Mouse (Mus musculus) forebrain, embryonic 10.5 days (tissue): ENCODE results near the gene Scn5a. TPM values are rescaled to one million over a fixed set of nuclear protein-coding genes. Genes with fewer than 3 reads are reported as not detected.

Source experiments
- DNase-seq: peaks from one replicate; pipeline ENCODE4 v3.0.0-alpha.2; 2017; ENCODE audit warnings: low spot score; ENCODE audit errors: extremely low spot score
- H3K27ac ChIP-seq: fragments of 300-500 bp; sonication (generic); 2 replicates; pipeline ENCODE4 v1.5.1; 2016; ENCODE audit warnings: mild to moderate bottlenecking
- H3K27me3 ChIP-seq: fragments of 300-500 bp; sonication (generic); 2 replicates; pipeline ENCODE4 v1.6.1; 2016; ENCODE audit warnings: mild to moderate bottlenecking; ENCODE audit not compliant: poor library complexity, severe bottlenecking
- H3K36me3 ChIP-seq: fragments of 300-500 bp; sonication (generic); replicated peaks from 2 replicates; pipeline ENCODE4 v1.6.1; 2016; ENCODE audit warnings: mild to moderate bottlenecking, moderate library complexity
- H3K4me1 ChIP-seq: fragments of 300-500 bp; sonication (generic); 2 replicates; pipeline ENCODE4 v1.6.1; 2016
- H3K4me3 ChIP-seq: fragments of 300-500 bp; sonication (generic); 2 replicates; pipeline ENCODE4 v1.5.1; 2016; ENCODE audit warnings: mild to moderate bottlenecking, moderate library complexity
- H3K9me3 ChIP-seq: fragments of 300-500 bp; sonication (generic); 2 replicates; pipeline ENCODE4 v1.6.1; 2016; ENCODE audit warnings: mild to moderate bottlenecking, moderate library complexity
- WGBS: fragments of 180-500 bp; shearing (Covaris S2); methylation state at CpG from one replicate; pipeline ENCODE4 v1.1.7; 2016; 5-methylcytosine and 5-hydroxymethylcytosine counted together
- polyA plus RNA-seq: library from polyadenylated mRNA; unstranded; fragments of >200 nt; fragmentation: Nextera tagmentation; extraction: Ambion mirVana; gene quantifications from 2 replicates; pipeline ENCODE4 v1.2.1, GENCODE M21; 2016

Scn5a gene
- polyA plus RNA-seq, 1 experiment from 2014 or later: 2.9 TPM

DNA sequence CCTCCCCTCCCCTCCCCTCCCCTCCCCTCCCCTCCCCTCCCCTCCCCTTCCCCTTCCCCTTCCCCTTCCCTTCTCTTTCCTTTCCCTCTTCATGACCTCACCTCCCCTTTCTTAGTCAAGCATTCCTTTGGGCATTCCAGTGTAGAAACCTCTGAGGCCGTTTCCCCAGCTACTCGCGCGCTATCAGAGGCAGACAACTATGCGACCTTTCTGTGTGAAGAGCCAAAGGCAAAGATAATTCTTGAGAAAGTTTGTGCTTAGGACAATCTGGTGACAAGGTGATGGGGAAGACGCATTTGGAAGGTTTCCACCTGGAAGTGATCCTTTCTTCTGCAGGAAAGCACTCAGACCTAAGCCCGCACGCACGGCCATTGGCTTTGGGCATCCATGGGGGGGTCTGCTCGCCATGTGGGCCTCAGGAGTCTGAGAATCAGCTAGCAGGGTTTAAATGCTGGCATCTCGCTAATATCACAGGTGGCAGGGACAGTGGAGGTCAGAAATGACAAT lies 106.4 kb downstream of the Scn5a start:
- H3K4me3 ChIP-seq: no peak overlapping the region
- DNase-seq: no peak
- H3K27me3 ChIP-seq: no peaks in the 10 kb centered on the region
- H3K36me3 ChIP-seq: peaks cover 21% of the 10 kb centered on the region
- H3K27ac ChIP-seq: no peak overlapping the region
- no peaks in the 10 kb centered on the region for H3K9me3 ChIP-seq
- 86% methylated on average over 11 of the region's 11 CpGs for WGBS
- H3K4me1 ChIP-seq: peaks cover 24% of the 10 kb centered on the region

DNA sequence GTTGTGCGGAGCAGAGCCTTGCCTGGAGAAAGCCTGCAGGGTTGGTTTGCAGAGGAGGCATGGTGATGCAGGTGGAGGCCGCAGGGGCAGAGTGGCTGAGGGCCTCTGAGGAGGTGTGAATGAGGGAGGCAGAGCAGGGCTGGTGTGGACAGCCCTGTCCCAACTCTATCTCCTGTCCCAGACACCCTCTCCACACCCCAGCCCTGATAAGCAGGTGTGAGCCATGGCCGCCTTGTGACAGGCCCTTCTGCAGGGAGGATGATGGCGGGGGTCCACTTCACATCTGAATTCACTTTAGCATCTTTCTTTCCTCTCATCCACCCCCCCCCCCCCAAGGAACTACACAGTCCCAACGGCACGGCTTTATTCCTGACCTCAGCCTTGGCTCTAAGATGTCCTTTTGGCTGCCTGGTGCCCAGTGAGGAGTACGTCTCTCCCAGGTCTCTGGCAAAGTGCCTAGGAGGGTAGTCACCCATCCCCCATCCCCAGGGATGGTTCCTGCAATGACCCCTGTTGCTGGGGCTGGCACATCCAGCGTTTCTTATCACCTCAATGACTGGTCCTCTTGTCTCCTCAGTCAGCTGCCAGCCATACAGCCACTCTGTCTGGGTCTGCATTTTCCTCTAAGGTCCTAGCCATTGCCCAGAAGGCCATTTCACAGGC lies 109.0 kb downstream of the Scn5a start:
- Histone ChIP-seq H3K4me1 (peaks cover 21% of the 10 kb centered on the region), H3K36me3 (peaks cover 47% of the 10 kb centered on the region), H3K27ac (no peak overlapping the region), H3K4me3 (no peak overlapping the region), H3K9me3 (no peaks in the 10 kb centered on the region), H3K27me3 (no peaks in the 10 kb centered on the region)
- no peak for DNase-seq
- 89% methylated on average over 8 of the region's 8 CpGs for WGBS

DNA sequence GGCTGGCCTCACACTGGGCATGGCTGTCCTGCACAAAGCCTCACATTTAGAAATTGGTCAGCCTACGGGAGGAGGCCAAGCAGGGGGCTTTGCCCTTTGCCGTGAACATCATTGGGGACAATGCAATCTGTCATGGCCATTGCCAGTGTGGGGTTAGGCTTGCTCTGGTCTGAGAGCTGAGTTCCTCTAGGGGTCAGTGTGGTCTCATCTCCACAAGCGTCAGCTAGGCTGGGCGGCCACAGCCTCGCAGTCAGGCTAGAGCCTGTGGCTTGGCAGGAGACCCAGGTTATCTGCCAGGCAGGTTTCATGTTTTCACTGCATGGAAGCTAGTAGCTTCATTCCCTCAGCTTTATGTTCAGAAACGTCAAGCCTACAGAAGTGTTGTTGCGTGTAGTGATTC lies 113.2 kb downstream of the Scn5a start:
- Histone ChIP-seq H3K27me3 (no peaks in the 10 kb centered on the region), H3K4me3 (no peak overlapping the region), H3K9me3 (no peaks in the 10 kb centered on the region), H3K4me1 (0 out of 2 replicates have a peak, but pooled peaks cover 5% of the 10 kb centered on the region), H3K27ac (no peak overlapping the region), H3K36me3 (peaks cover 88% of the 10 kb centered on the region)
- no peak for DNase-seq
- WGBS: 78% methylated on average over 7 of the region's 7 CpGs

- no peaks in the 10 kb centered on the region for H3K27me3 ChIP-seq
- WGBS: 93% methylated on average over 6 of the region's 6 CpGs
- no peak for DNase-seq
- H3K9me3 ChIP-seq: no peaks in the 10 kb centered on the region
- 0 out of 2 replicates have a peak, but pooled peaks cover 5% of the 10 kb centered on the region for H3K4me1 ChIP-seq
- peaks cover 91% of the 10 kb centered on the region for H3K36me3 ChIP-seq
- H3K27ac ChIP-seq: no peak overlapping the region
- no peak overlapping the region for H3K4me3 ChIP-seq
Measured at GRCm38 (mm10) chr9:119465056-119465455, 113.8 kb downstream of the Scn5a start.

DNA sequence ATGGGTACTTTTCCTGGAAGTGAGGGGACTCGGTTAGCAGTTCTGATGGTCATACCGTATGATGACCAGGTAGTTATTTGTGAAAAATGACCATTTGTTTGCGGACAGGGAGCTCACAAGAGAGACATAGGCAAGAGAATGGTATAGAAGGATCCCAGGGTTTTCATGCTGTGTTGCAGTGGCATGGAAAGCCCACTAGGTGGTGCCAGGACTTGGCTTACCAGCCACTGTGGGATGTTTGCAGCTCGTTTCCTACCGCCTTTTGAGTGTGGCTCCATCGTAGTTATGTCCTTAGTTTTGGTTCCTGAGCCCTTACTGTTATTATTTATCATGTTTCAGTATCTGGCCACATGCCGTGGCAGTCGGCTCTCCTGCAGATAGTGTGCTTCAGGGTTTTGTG lies 118.4 kb downstream of the Scn5a start:
- Histone ChIP-seq H3K27ac (no peak overlapping the region), H3K36me3 (peaks cover 92% of the 10 kb centered on the region), H3K4me1 (0 out of 2 replicates have a peak, but pooled peaks cover 5% of the 10 kb centered on the region), H3K4me3 (no peak overlapping the region), H3K27me3 (no peaks in the 10 kb centered on the region), H3K9me3 (no peaks in the 10 kb centered on the region)
- DNase-seq: peak; percentile 66
- 67% methylated on average over 8 of the region's 8 CpGs for WGBS

DNA sequence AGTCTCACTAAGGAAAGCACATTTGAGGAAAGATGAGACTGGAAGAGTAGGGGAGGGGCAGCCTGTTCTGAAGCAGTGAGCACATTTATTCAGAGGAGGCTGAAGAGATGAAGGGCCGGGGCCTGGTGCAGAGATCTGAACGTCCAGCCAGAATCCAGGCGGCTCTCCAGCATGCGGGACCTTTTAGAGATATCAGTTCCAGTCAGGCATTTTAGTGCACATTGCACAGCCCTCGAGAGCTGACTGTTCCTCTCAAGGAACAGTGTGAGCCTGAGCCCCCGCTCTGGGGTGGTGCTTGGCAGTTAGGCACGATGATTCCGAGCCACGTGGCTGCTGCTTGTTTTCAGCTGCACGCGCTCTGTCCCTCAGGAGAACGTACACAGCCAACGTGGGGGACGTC lies 121.7 kb downstream of the Scn5a start:
- 90% methylated on average over 14 of the region's 14 CpGs for WGBS
- no peak overlapping the region for H3K4me3 ChIP-seq
- H3K36me3 ChIP-seq: peaks cover 91% of the 10 kb centered on the region
- no peaks in the 10 kb centered on the region for H3K27me3 ChIP-seq
- DNase-seq: no peak
- no peaks in the 10 kb centered on the region for H3K9me3 ChIP-seq
- no peak overlapping the region for H3K27ac ChIP-seq
- no peaks in the 10 kb centered on the region for H3K4me1 ChIP-seq

DNA sequence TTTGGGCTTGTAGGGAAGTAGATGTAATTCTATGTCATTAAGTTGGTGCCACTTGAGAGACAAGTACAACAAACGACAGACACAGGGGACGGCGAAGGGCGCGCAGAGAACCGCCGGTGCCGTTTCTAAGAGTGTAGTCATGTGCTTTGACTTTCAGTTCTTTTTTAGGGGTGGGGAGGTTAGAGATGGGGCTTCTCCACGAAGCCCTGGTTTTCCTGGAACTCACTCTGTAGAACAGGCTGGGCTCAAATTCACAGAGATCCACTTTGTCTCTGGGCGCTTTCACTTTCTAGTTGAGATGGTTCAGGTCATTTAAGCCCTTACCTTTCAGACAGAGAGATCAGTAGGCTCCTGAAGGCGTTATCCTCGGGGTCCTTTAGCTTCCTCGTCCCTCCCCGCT lies 122.8 kb downstream of the Scn5a start:
- no peak overlapping the region for H3K4me3 ChIP-seq
- H3K4me1 ChIP-seq: no peaks in the 10 kb centered on the region
- H3K36me3 ChIP-seq: peaks cover 91% of the 10 kb centered on the region
- WGBS: 87% methylated on average over 14 of the region's 14 CpGs
- H3K9me3 ChIP-seq: no peaks in the 10 kb centered on the region
- H3K27ac ChIP-seq: no peak overlapping the region
- no peak for DNase-seq
- no peaks in the 10 kb centered on the region for H3K27me3 ChIP-seq

DNA sequence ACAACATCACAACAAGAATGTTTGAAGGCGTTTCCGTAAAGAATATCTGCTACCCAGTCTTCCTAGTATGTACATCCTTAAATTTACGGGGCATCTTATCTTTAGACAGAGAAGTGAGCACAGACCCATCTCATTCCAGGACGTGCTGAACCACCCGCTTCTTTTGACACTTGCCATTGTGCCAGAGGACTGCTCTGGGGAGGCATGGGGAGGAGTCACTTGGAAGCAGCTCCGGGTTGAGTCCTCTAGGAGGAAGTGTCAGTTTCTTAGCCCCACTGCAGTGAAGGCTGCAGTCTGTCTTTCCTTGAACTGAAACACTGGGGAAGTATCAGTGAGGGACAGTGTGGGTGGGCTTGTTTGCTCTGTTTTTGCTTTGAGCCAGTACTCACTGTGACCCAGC lies 133.1 kb downstream of the Scn5a start:
- no peak for DNase-seq
- WGBS: 54% methylated on average over 6 of the region's 6 CpGs
- H3K36me3 ChIP-seq: peaks cover 56% of the 10 kb centered on the region

DNA sequence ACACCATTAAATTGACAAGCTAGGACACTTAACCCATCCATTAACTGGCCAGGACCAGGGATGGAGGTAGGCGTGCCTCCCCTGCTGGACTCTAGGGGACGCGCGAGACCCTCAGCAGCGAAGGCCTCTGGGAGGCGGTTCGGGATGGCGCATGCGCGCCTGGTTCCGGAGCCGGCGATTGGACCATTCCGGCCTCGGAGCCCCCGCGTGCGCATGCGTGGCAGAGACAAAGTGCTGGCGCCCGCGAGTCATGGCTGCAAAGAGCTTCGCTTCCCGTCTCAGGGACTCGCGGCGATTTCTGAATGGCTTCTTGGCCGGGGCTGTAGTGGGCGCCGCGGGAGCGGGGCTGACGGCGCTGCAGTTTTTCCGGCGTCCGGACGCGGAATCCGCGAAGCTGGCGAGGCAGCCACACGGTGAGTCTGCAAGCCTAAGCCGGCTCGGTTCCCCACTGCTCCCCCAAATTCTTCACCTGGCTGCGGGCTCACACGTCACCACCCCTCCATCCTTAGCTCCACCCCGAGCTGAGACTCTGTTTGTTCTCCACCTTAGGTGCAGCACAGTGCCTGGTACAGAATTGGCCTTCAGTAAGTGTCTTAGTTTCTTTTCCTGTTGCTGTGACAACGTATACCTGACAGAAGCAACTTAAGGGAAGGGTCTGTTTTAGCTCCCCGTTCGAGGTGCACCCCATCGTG lies 133.9 kb downstream of the Scn5a start, which contains the start of gene Exog:
Exog (plus strand) TSS at position 206 of the 692 bp plus-strand sequence.
- peaks cover 14% of the 10 kb centered on the region for H3K4me1 ChIP-seq
- under 1% methylated on average over 52 of the region's 52 CpGs for WGBS
- H3K36me3 ChIP-seq: peaks cover 54% of the 10 kb centered on the region
- peak within 1 kb of the TSS; percentile 96 for H3K27ac ChIP-seq
- H3K4me3 ChIP-seq: peak within 1 kb of the TSS; percentile 93
- DNase-seq: peak; percentile 99
- no peaks in the 10 kb centered on the region for H3K27me3 ChIP-seq
- no peaks in the 10 kb centered on the region for H3K9me3 ChIP-seq

More for the DNA sequence above, 133.1 kb downstream of the Scn5a start:
- Histone ChIP-seq H3K4me3 (peak overlapping the region; percentile 93), H3K27ac (peak overlapping the region; percentile 96), H3K9me3 (no peaks in the 10 kb centered on the region), H3K27me3 (no peaks in the 10 kb centered on the region), H3K4me1 (peaks cover 14% of the 10 kb centered on the region)

- 94% methylated on average over 9 of the region's 9 CpGs for WGBS
- Histone ChIP-seq H3K4me1 (no peaks in the 10 kb centered on the region), H3K27me3 (no peaks in the 10 kb centered on the region), H3K9me3 (no peaks in the 10 kb centered on the region), H3K4me3 (no peak overlapping the region), H3K27ac (no peak overlapping the region), H3K36me3 (peaks cover 84% of the 10 kb centered on the region)
- DNase-seq: no peak
Measured at GRCm38 (mm10) chr9:119438498-119439000, 140.3 kb downstream of the Scn5a start.

GRCm38 (mm10) chr9:119438065-119438464 lies 140.8 kb downstream of the Scn5a start:
- peaks cover 87% of the 10 kb centered on the region for H3K36me3 ChIP-seq
- H3K9me3 ChIP-seq: no peaks in the 10 kb centered on the region
- DNase-seq: no peak
- no peak overlapping the region for H3K27ac ChIP-seq
- no peak overlapping the region for H3K4me3 ChIP-seq
- H3K27me3 ChIP-seq: no peaks in the 10 kb centered on the region
- WGBS: 94% methylated on average over 12 of the region's 12 CpGs
- H3K4me1 ChIP-seq: no peaks in the 10 kb centered on the region

- Histone ChIP-seq H3K27ac (no peak overlapping the region), H3K27me3 (no peaks in the 10 kb centered on the region), H3K36me3 (peaks cover 97% of the 10 kb centered on the region), H3K4me1 (no peaks in the 10 kb centered on the region), H3K9me3 (no peaks in the 10 kb centered on the region), H3K4me3 (no peak overlapping the region)
- 92% methylated on average over 2 of the region's 2 CpGs for WGBS
- DNase-seq: no peak
Measured at GRCm38 (mm10) chr9:119435855-119436254, 143.0 kb downstream of the Scn5a start.
